Mouse (Mus musculus): ENCODE measurements around the gene Necab3.

- TF ChIP-seq POLR2A (IDR thresholded peaks at IDR 0.05; ENCODE audit: borderline replicate concordance, low read depth, low read length) (no peak), CTCF (IDR thresholded peaks at IDR 0.05; ENCODE audit: low read depth, low read length) (no peak)
Observed at GRCm38 (mm10) chr2:154532888-154533287, 25.8 kb downstream of the Necab3 start.

All from bone marrow macrophage, adult 2 months (primary cell).